Mouse (Mus musculus): ENCODE results near the gene Atf1. TPM values are rescaled to one million over a fixed set of nuclear protein-coding genes. Genes with fewer than 3 reads are reported as not detected.

Atf1 gene
- total and polyA plus RNA-seq, 3 experiments: 41.8 to 854 (median 183) TPM

DNA sequence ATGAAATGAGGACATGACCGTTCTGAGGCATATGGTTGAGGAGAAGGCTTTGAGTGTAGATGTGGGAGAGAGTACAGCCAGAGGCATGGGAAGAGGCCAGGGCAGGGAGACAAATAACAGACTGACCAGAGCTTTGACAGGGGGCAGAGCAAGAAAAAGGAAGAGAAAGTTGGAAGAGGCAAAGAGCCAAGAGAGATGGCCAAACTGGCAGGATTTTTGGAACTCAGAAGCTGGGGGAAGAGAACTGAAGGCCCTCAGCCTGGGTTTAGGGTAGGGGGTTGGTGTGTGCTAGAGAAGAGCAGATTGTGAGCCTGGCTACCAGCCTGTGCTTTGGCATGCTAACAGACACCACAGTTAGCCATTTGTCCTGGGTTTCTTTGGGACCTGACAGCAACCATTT lies 1.7 kb upstream of the Atf1 start:
- H3K79me2 ChIP-seq (ENCODE audit: control insufficient read depth, insufficient read depth, low read length, poor library complexity): peaks cover 30% of the 10 kb centered on the region
- TF ChIP-seq ZNF384 (IDR thresholded peaks at IDR 0.05; ENCODE audit: low read depth, low read length) (no peak), JUND (IDR thresholded peaks at IDR 0.05; ENCODE audit: low read depth, low read length) (no peak), UBTF (IDR thresholded peaks at IDR 0.05; ENCODE audit: borderline replicate concordance, insufficient read depth, low read depth, low read length) (no peak), TCF12 (IDR thresholded peaks at IDR 0.05; ENCODE audit: low read depth, low read length) (no peak), BHLHE40 (IDR thresholded peaks at IDR 0.05; ENCODE audit: borderline replicate concordance, low read depth, low read length) (no peak), HCFC1 (IDR thresholded peaks at IDR 0.05; ENCODE audit: low read depth, low read length) (no peak), USF1 (IDR thresholded peaks at IDR 0.05; ENCODE audit: low read depth, low read length) (no peak), GABPA (IDR thresholded peaks at IDR 0.05; ENCODE audit: low read depth, low read length) (no peak), TAL1 (IDR thresholded peaks at IDR 0.05; ENCODE audit: low read length) (no peak), CTCF (IDR thresholded peaks at IDR 0.05 in 2 of 3, conservative IDR thresholded peaks at IDR 0.05 in 1 of 3; ENCODE audit: control insufficient read depth in 1 of 3, insufficient read depth in 1 of 3, low read depth in 2 of 3, low read length in 3 of 3, poor library complexity in 1 of 3, severe bottlenecking in 1 of 3) (no peak), TBP (IDR thresholded peaks at IDR 0.05; ENCODE audit: low read depth, low read length) (no peak)
- H3K27ac ChIP-seq (ENCODE audit: control insufficient read depth, low read depth, low read length): peak overlapping the region; percentile 94
- H3K4me1 ChIP-seq (ENCODE audit: control insufficient read depth in 1 of 2, insufficient read depth in 2 of 2, low read length in 2 of 2): peaks cover 18 to 30% of the 10 kb centered on the region in 2 experiments
- no peak overlapping the region for H3K9ac ChIP-seq (ENCODE audit: control insufficient read depth, low read depth, low read length, poor library complexity, severe bottlenecking)
- H3K4me3 ChIP-seq (ENCODE audit: control insufficient read depth in 1 of 2, insufficient read depth in 1 of 2, low read depth in 2 of 2, low read length in 2 of 2): no peak overlapping the region
- H3K9me3 ChIP-seq (replicated peaks; ENCODE audit: insufficient read depth, low read length): no peaks in the 10 kb centered on the region
- no peaks in the 10 kb centered on the region for H3K27me3 ChIP-seq (ENCODE audit: control insufficient read depth in 1 of 2, insufficient read depth in 2 of 2, low read length in 2 of 2)
- peaks cover 0 to 25% of the 10 kb centered on the region in 2 experiments; a peak in 2 of 4 replicates for H3K36me3 ChIP-seq (ENCODE audit: control insufficient read depth in 1 of 2, insufficient read depth in 2 of 2, low read length in 2 of 2)
- no peak for DNase-seq (ENCODE audit: low read depth, low spot score)

DNA sequence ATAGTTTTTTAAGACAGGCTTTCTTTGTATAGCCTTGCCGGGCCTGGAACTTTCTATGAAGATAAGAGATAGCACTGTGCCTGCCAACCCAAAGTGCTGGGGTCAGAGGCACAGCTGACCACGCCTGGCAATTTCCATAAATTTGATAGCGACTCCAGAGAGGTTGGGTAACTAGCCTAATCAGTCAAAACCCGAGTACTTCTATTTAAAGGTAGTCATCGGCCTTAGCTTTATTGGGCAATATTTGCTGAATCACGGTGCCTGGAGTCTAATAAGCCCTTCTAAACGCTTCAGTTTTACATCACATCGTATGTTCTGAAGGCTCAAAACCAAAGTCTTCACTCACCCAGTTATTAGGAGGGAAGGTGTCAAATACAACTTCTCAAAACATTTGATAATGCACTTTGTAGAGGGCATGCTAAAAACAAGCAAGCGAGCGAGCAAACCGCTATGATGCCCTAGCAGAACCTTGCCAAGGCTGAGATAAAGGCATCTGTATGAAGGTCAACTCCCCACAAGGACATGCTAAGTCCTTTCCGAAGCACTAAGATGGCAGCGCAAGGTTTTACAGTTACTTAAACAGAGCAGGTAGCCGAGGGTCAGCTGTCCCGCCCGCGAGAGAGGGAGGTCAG lies 472 bp upstream of the Atf1 start:
- Histone ChIP-seq H3K36me3 (ENCODE audit: control insufficient read depth in 1 of 2, insufficient read depth in 2 of 2, low read length in 2 of 2) (peaks cover 0 to 37% of the 10 kb centered on the region in 2 experiments; a peak in 2 of 4 replicates), H3K27me3 (ENCODE audit: control insufficient read depth in 1 of 2, insufficient read depth in 2 of 2, low read length in 2 of 2) (no peaks in the 10 kb centered on the region), H3K4me1 (ENCODE audit: control insufficient read depth in 1 of 2, insufficient read depth in 2 of 2, low read length in 2 of 2) (peaks cover 23 to 40% of the 10 kb centered on the region in 2 experiments), H3K4me3 (ENCODE audit: control insufficient read depth in 1 of 2, insufficient read depth in 1 of 2, low read depth in 2 of 2, low read length in 2 of 2) (peak overlapping the region; percentile 61 to 67), H3K9ac (ENCODE audit: control insufficient read depth, low read depth, low read length, poor library complexity, severe bottlenecking) (peak overlapping the region; percentile 85), H3K27ac (ENCODE audit: control insufficient read depth, low read depth, low read length) (peak overlapping the region; percentile 94), H3K79me2 (ENCODE audit: control insufficient read depth, insufficient read depth, low read length, poor library complexity) (peaks cover 42% of the 10 kb centered on the region), H3K9me3 (replicated peaks; ENCODE audit: insufficient read depth, low read length) (no peaks in the 10 kb centered on the region)
- peak; percentile 95 for DNase-seq (ENCODE audit: low read depth, low spot score)
- peak; percentile 77 for TF ChIP-seq NELFE (IDR thresholded peaks at IDR 0.05; ENCODE audit: low read depth, low read length)
- TF ChIP-seq ELF1 (IDR thresholded peaks at IDR 0.05; ENCODE audit: low read depth, low read length): no peak
- TF ChIP-seq HCFC1 (IDR thresholded peaks at IDR 0.05; ENCODE audit: low read depth, low read length): peak; percentile 54; the same call in 1 of the 2 replicates
- TF ChIP-seq ZC3H11A (IDR thresholded peaks at IDR 0.05; ENCODE audit: low read depth, low read length): no peak
- TF ChIP-seq USF2 (IDR thresholded peaks at IDR 0.05; ENCODE audit: borderline replicate concordance in 1 of 2, insufficient read depth in 1 of 2, low read depth in 1 of 2, low read length in 2 of 2): no peak
- TF ChIP-seq GATA1 (IDR thresholded peaks at IDR 0.05; ENCODE audit: low read depth, low read length): peak; percentile 92
- TF ChIP-seq GABPA (IDR thresholded peaks at IDR 0.05; ENCODE audit: low read depth, low read length): peak; percentile 93
- no peak for TF ChIP-seq ZKSCAN1 (IDR thresholded peaks at IDR 0.05; ENCODE audit: low read depth, low read length)
- peak in 1 of 2 experiments; percentile 71 for TF ChIP-seq EP300 (IDR thresholded peaks at IDR 0.05; ENCODE audit: low read depth in 1 of 2, low read length in 2 of 2)
- peak; percentile 66; the same call in 1 of the 2 replicates for TF ChIP-seq USF1 (IDR thresholded peaks at IDR 0.05; ENCODE audit: low read depth, low read length)
- TF ChIP-seq POLR2AphosphoS2 (IDR thresholded peaks at IDR 0.05; ENCODE audit: low read length): peak; percentile 95
- TF ChIP-seq CHD1 (IDR thresholded peaks at IDR 0.05; ENCODE audit: low read depth, low read length): peak; percentile 98
- peak; percentile 34 to 91; a peak in 2 of 4 replicates for TF ChIP-seq POLR2A (IDR thresholded peaks at IDR 0.05; ENCODE audit: control insufficient read depth in 1 of 2, insufficient read depth in 1 of 2, low read depth in 1 of 2, low read length in 2 of 2, poor library complexity in 1 of 2)
- peak; percentile 90 for TF ChIP-seq SIN3A (IDR thresholded peaks at IDR 0.05; ENCODE audit: low read length)
- no peak for TF ChIP-seq RAD21 (IDR thresholded peaks at IDR 0.05; ENCODE audit: low read depth, low read length)
- TF ChIP-seq TBP (IDR thresholded peaks at IDR 0.05; ENCODE audit: low read depth, low read length): peak; percentile 92
- no peak for TF ChIP-seq UBTF (IDR thresholded peaks at IDR 0.05; ENCODE audit: borderline replicate concordance, insufficient read depth, low read depth, low read length)
- peak; percentile 87; the same call in 1 of the 2 replicates for TF ChIP-seq POLR2AphosphoS5 (IDR thresholded peaks at IDR 0.05; ENCODE audit: borderline replicate concordance, low read depth, low read length)
- peak; percentile 63 for TF ChIP-seq MXI1 (IDR thresholded peaks at IDR 0.05; ENCODE audit: low read depth, low read length)
- no peak for TF ChIP-seq NRF1 (IDR thresholded peaks at IDR 0.05; ENCODE audit: insufficient read depth, low read depth, low read length, poor library complexity, severe bottlenecking)
- TF ChIP-seq ZNF384 (IDR thresholded peaks at IDR 0.05; ENCODE audit: low read depth, low read length): no peak
- 0 out of 2 replicates have a peak, but pooled peaks have one; percentile 73 for TF ChIP-seq E2F4 (IDR thresholded peaks at IDR 0.05; ENCODE audit: borderline replicate concordance, low read depth, low read length)
- no peak for TF ChIP-seq CTCF (IDR thresholded peaks at IDR 0.05 in 2 of 3, conservative IDR thresholded peaks at IDR 0.05 in 1 of 3; ENCODE audit: control insufficient read depth in 1 of 3, insufficient read depth in 1 of 3, low read depth in 2 of 3, low read length in 3 of 3, poor library complexity in 1 of 3, severe bottlenecking in 1 of 3)
- TF ChIP-seq ZMIZ1 (IDR thresholded peaks at IDR 0.05; ENCODE audit: low read depth, low read length): peak; percentile 97

All from MEL (cell line).